Mouse (Mus musculus): ENCODE results near the gene Tbcd. TPM values are rescaled to one million over a fixed set of nuclear protein-coding genes. Genes with fewer than 3 reads are reported as not detected.

The Tbcd gene
- polyA plus RNA-seq, 1 experiment, result 111 TPM

- peaks cover 2% of the 10 kb centered on the region for H3K36me3 ChIP-seq (ENCODE audit: control insufficient read depth, insufficient read depth)
- no peak overlapping the region for H3K4me3 ChIP-seq
- H3K4me2 ChIP-seq (ENCODE audit: low read depth), result peak overlapping the region; percentile 53
- TF ChIP-seq MYOG (IDR thresholded peaks at IDR 0.05; ENCODE audit: control insufficient read depth in 1 of 3, insufficient read depth in 1 of 3, insufficient read length in 2 of 3, low read depth in 2 of 3) (no peak), POLR2AphosphoS2 (IDR thresholded peaks at IDR 0.05; ENCODE audit: insufficient read length, low read depth) (no peak), POLR2A (IDR thresholded peaks at IDR 0.05; ENCODE audit: insufficient read length, low read depth) (no peak), E2F4 (IDR thresholded peaks at IDR 0.05; ENCODE audit: insufficient read depth) (no peak), USF1 (IDR thresholded peaks at IDR 0.05; ENCODE audit: low read depth) (no peak), CEBPB (IDR thresholded peaks at IDR 0.05; ENCODE audit: insufficient read depth, poor library complexity, severe bottlenecking) (no peak), SRF (IDR thresholded peaks at IDR 0.05; ENCODE audit: control insufficient read depth, insufficient read length, low read depth) (no peak), MYOD1 (IDR thresholded peaks at IDR 0.05; ENCODE audit: control insufficient read depth in 1 of 3, insufficient read length in 2 of 3, low read depth in 2 of 3) (peak in 1 of 3 experiments; percentile 13), TCF3 (IDR thresholded peaks at IDR 0.05; ENCODE audit: insufficient read length, low read depth) (peak; percentile 3), TCF12 (IDR thresholded peaks at IDR 0.05; ENCODE audit: insufficient read depth, poor library complexity, severe bottlenecking) (no peak), MAX (IDR thresholded peaks at IDR 0.05; ENCODE audit: low read depth) (no peak), REST (IDR thresholded peaks at IDR 0.05; ENCODE audit: insufficient read depth, insufficient read length) (no peak)
- no peaks in the 10 kb centered on the region for H3K79me2 ChIP-seq (ENCODE audit: control insufficient read depth, insufficient read depth)
- H3K27me3 ChIP-seq (ENCODE audit: control insufficient read depth, insufficient read depth, insufficient read length), result no peaks in the 10 kb centered on the region
- no peak overlapping the region for H3ac ChIP-seq (ENCODE audit: control insufficient read depth, insufficient read length)
Observed at GRCm38 (mm10) chr11:121551206-121551799, 99.6 kb downstream of the Tbcd start.

- no peak overlapping the region for H3ac ChIP-seq (ENCODE audit: control insufficient read depth, insufficient read length)
- peaks cover 11% of the 10 kb centered on the region for H3K36me3 ChIP-seq (ENCODE audit: control insufficient read depth, insufficient read depth)
- peak overlapping the region; percentile 53 for H3K4me2 ChIP-seq (ENCODE audit: low read depth)
- no peak overlapping the region for H3K4me3 ChIP-seq
- peak; percentile 69 for TF ChIP-seq CEBPB (IDR thresholded peaks at IDR 0.05; ENCODE audit: insufficient read depth, poor library complexity, severe bottlenecking)
- no peak for TF ChIP-seq MAX (IDR thresholded peaks at IDR 0.05; ENCODE audit: low read depth)
- TF ChIP-seq E2F4 (IDR thresholded peaks at IDR 0.05; ENCODE audit: insufficient read depth), result no peak
- TF ChIP-seq REST (IDR thresholded peaks at IDR 0.05; ENCODE audit: insufficient read depth, insufficient read length), result no peak
- peak; percentile 86 for TF ChIP-seq TCF12 (IDR thresholded peaks at IDR 0.05; ENCODE audit: insufficient read depth, poor library complexity, severe bottlenecking)
- TF ChIP-seq MYOG (IDR thresholded peaks at IDR 0.05; ENCODE audit: control insufficient read depth in 1 of 3, insufficient read depth in 1 of 3, insufficient read length in 2 of 3, low read depth in 2 of 3), result peak; percentile 90 to 99 (median 96)
- peak; percentile 58 for TF ChIP-seq TCF3 (IDR thresholded peaks at IDR 0.05; ENCODE audit: insufficient read length, low read depth)
- TF ChIP-seq MYOD1 (IDR thresholded peaks at IDR 0.05; ENCODE audit: control insufficient read depth in 1 of 3, insufficient read length in 2 of 3, low read depth in 2 of 3), result peak; percentile 34 to 98 (median 97)
- no peak for TF ChIP-seq SRF (IDR thresholded peaks at IDR 0.05; ENCODE audit: control insufficient read depth, insufficient read length, low read depth)
- TF ChIP-seq POLR2AphosphoS2 (IDR thresholded peaks at IDR 0.05; ENCODE audit: insufficient read length, low read depth), result peak; percentile 24
- peak; percentile 95 for TF ChIP-seq USF1 (IDR thresholded peaks at IDR 0.05; ENCODE audit: low read depth)
- peak; percentile 51 for TF ChIP-seq POLR2A (IDR thresholded peaks at IDR 0.05; ENCODE audit: insufficient read length, low read depth)
- no peaks in the 10 kb centered on the region for H3K27me3 ChIP-seq (ENCODE audit: control insufficient read depth, insufficient read depth, insufficient read length)
- H3K79me2 ChIP-seq (ENCODE audit: control insufficient read depth, insufficient read depth), result no peaks in the 10 kb centered on the region
Observed at GRCm38 (mm10) chr11:121552167-121552566, 100.4 kb downstream of the Tbcd start.

GRCm38 (mm10) chr11:121552846-121553457 lies 101.2 kb downstream of the Tbcd start:
- Histone ChIP-seq H3K79me2 (ENCODE audit: control insufficient read depth, insufficient read depth) (no peaks in the 10 kb centered on the region), H3K4me2 (ENCODE audit: low read depth) (peak overlapping the region; percentile 45), H3K27me3 (ENCODE audit: control insufficient read depth, insufficient read depth, insufficient read length) (no peaks in the 10 kb centered on the region), H3K4me3 (no peak overlapping the region), H3K36me3 (ENCODE audit: control insufficient read depth, insufficient read depth) (peaks cover 15% of the 10 kb centered on the region), H3ac (ENCODE audit: control insufficient read depth, insufficient read length) (no peak overlapping the region)
- TF ChIP-seq POLR2AphosphoS2 (IDR thresholded peaks at IDR 0.05; ENCODE audit: insufficient read length, low read depth) (no peak), REST (IDR thresholded peaks at IDR 0.05; ENCODE audit: insufficient read depth, insufficient read length) (no peak)

DNA sequence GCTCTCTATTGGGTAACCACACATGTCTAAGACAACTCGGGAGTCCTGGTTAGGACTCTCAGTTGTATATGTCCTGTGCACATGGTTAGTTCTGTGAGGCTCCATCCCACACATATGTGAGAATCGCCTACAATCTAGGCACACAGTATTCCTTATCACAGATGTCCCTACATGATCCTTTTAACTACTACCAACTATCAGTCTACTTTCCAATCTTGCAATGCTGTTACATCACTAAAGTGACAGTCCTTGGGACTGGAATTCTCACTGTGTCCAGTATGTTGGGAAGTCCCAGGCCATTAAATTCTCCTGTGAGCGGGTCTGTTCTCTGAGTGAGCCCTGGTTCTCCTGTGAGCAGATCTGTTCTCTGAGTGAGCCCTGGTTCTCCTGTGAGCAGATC lies 101.7 kb downstream of the Tbcd start:
- no peaks in the 10 kb centered on the region for H3K79me2 ChIP-seq (ENCODE audit: control insufficient read depth, insufficient read depth)
- no peak for TF ChIP-seq POLR2A (IDR thresholded peaks at IDR 0.05; ENCODE audit: insufficient read length, low read depth)
- TF ChIP-seq REST (IDR thresholded peaks at IDR 0.05; ENCODE audit: insufficient read depth, insufficient read length), result no peak
- TF ChIP-seq TCF12 (IDR thresholded peaks at IDR 0.05; ENCODE audit: insufficient read depth, poor library complexity, severe bottlenecking), result no peak
- TF ChIP-seq TCF3 (IDR thresholded peaks at IDR 0.05; ENCODE audit: insufficient read length, low read depth), result no peak
- TF ChIP-seq CEBPB (IDR thresholded peaks at IDR 0.05; ENCODE audit: insufficient read depth, poor library complexity, severe bottlenecking), result peak; percentile 60; the same call in 1 of the 2 replicates
- no peak for TF ChIP-seq MYOG (IDR thresholded peaks at IDR 0.05; ENCODE audit: control insufficient read depth in 1 of 3, insufficient read depth in 1 of 3, insufficient read length in 2 of 3, low read depth in 2 of 3)
- no peak for TF ChIP-seq POLR2AphosphoS2 (IDR thresholded peaks at IDR 0.05; ENCODE audit: insufficient read length, low read depth)
- H3K4me2 ChIP-seq (ENCODE audit: low read depth), result peak overlapping the region; percentile 45
- H3K27me3 ChIP-seq (ENCODE audit: control insufficient read depth, insufficient read depth, insufficient read length), result no peaks in the 10 kb centered on the region
- H3ac ChIP-seq (ENCODE audit: control insufficient read depth, insufficient read length), result no peak overlapping the region
- peaks cover 15% of the 10 kb centered on the region for H3K36me3 ChIP-seq (ENCODE audit: control insufficient read depth, insufficient read depth)
- H3K4me3 ChIP-seq, result no peak overlapping the region

- no peaks in the 10 kb centered on the region for H3K27me3 ChIP-seq (ENCODE audit: control insufficient read depth, insufficient read depth, insufficient read length)
- no peak overlapping the region for H3K4me3 ChIP-seq
- H3K79me2 ChIP-seq (ENCODE audit: control insufficient read depth, insufficient read depth), result no peaks in the 10 kb centered on the region
- peaks cover 15% of the 10 kb centered on the region for H3K36me3 ChIP-seq (ENCODE audit: control insufficient read depth, insufficient read depth)
- no peak for TF ChIP-seq MAX (IDR thresholded peaks at IDR 0.05; ENCODE audit: low read depth)
- TF ChIP-seq E2F4 (IDR thresholded peaks at IDR 0.05; ENCODE audit: insufficient read depth), result no peak
- TF ChIP-seq CEBPB (IDR thresholded peaks at IDR 0.05; ENCODE audit: insufficient read depth, poor library complexity, severe bottlenecking), result no peak
- no peak for TF ChIP-seq MYOD1 (IDR thresholded peaks at IDR 0.05; ENCODE audit: control insufficient read depth in 1 of 3, insufficient read length in 2 of 3, low read depth in 2 of 3)
- no peak for TF ChIP-seq POLR2AphosphoS2 (IDR thresholded peaks at IDR 0.05; ENCODE audit: insufficient read length, low read depth)
- no peak for TF ChIP-seq REST (IDR thresholded peaks at IDR 0.05; ENCODE audit: insufficient read depth, insufficient read length)
- no peak for TF ChIP-seq POLR2A (IDR thresholded peaks at IDR 0.05; ENCODE audit: insufficient read length, low read depth)
- no peak for TF ChIP-seq USF1 (IDR thresholded peaks at IDR 0.05; ENCODE audit: low read depth)
- no peak for TF ChIP-seq TCF12 (IDR thresholded peaks at IDR 0.05; ENCODE audit: insufficient read depth, poor library complexity, severe bottlenecking)
- no peak for TF ChIP-seq MYOG (IDR thresholded peaks at IDR 0.05; ENCODE audit: control insufficient read depth in 1 of 3, insufficient read depth in 1 of 3, insufficient read length in 2 of 3, low read depth in 2 of 3)
- no peak for TF ChIP-seq TCF3 (IDR thresholded peaks at IDR 0.05; ENCODE audit: insufficient read length, low read depth)
- TF ChIP-seq SRF (IDR thresholded peaks at IDR 0.05; ENCODE audit: control insufficient read depth, insufficient read length, low read depth), result no peak
- no peak overlapping the region for H3K4me2 ChIP-seq (ENCODE audit: low read depth)
- H3ac ChIP-seq (ENCODE audit: control insufficient read depth, insufficient read length), result no peak overlapping the region
Observed at GRCm38 (mm10) chr11:121556727-121557126, 105.0 kb downstream of the Tbcd start.
